Mouse (Mus musculus): ENCODE measurements around the gene Fbxo44.
"Not testable (repeated sequence)": the region's sequence is repeated elsewhere in the genome, so short reads cannot be mapped to it uniquely, and the experiment has no call there.

The Fbxo44 gene

DNA sequence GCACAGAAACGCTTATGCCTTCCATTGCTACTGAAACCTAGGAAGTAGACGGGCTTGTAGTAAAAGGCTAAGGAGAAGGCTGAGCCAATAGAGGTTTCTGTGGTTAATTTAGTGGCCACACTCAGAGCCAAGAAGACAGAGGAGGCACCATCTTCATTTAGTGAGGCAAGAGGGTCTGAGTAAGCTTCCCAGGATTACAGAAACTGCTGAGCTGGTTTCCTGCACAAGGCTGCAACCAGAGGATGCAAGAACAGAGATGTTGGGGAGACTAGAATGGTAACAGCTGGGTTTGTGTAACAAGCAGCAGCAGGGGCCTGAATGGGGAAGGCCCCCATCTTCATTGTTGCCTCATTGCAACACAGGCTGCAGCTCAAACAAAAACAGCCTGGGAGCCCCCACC lies 31.6 kb downstream of the Fbxo44 start:
- DNase-seq (ENCODE audit: low read depth, low spot score) = no peak
- H3K36me3 ChIP-seq (ENCODE audit: control insufficient read depth, insufficient read depth, low read length, poor library complexity, severe bottlenecking) = no peaks in the 10 kb centered on the region
- H3K27me3 ChIP-seq (ENCODE audit: control insufficient read depth, insufficient read depth, low read length, poor library complexity, severe bottlenecking) = no peaks in the 10 kb centered on the region

DNA sequence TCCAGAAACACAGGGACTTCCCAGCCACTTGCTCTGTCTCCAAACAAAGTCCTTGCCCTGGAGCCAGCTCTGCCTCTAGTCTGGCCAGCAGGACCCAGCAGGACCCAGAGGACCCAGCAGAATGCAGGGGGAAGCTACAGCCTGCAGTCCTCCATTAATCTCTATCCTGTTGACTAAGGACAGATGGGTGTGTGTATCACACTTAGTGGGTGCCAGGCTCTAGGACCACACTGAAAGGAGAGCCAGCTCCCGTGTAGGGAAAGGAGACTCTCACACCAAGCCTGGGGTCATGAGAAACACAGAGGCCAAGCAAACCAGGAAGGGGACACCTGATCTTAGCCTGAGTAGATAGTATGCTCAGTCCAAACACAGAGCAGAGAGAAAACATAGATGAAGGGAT lies 32.0 kb downstream of the Fbxo44 start:
- Histone ChIP-seq H3K36me3 (ENCODE audit: control insufficient read depth, insufficient read depth, low read length, poor library complexity, severe bottlenecking) (no peaks in the 10 kb centered on the region), H3K27me3 (ENCODE audit: control insufficient read depth, insufficient read depth, low read length, poor library complexity, severe bottlenecking) (no peaks in the 10 kb centered on the region)
- DNase-seq (ENCODE audit: low read depth, low spot score) = no peak

DNA sequence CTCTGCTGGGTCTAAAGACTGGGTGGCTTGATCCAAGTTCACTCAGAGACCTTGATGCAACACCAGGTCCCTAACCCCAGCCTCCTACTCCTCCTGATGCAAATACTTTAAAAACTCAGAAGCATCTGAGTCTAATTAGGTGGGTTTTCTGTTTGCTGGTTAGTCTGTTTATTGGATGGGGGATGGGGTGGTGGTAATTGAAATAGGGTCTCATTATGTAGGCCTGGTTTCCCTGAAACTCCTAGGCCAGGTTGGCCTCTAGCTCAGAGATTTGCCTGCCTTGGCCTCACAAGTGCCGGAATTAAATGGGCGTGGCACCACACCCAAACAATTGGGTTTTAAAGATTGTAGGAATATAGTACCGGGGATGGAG lies 37.6 kb downstream of the Fbxo44 start:
- Histone ChIP-seq H3K36me3 (ENCODE audit: control insufficient read depth, insufficient read depth, low read length, poor library complexity, severe bottlenecking) (no peaks in the 10 kb centered on the region), H3K27me3 (ENCODE audit: control insufficient read depth, insufficient read depth, low read length, poor library complexity, severe bottlenecking) (no peaks in the 10 kb centered on the region)
- DNase-seq (ENCODE audit: low read depth, low spot score) = no peak

DNA sequence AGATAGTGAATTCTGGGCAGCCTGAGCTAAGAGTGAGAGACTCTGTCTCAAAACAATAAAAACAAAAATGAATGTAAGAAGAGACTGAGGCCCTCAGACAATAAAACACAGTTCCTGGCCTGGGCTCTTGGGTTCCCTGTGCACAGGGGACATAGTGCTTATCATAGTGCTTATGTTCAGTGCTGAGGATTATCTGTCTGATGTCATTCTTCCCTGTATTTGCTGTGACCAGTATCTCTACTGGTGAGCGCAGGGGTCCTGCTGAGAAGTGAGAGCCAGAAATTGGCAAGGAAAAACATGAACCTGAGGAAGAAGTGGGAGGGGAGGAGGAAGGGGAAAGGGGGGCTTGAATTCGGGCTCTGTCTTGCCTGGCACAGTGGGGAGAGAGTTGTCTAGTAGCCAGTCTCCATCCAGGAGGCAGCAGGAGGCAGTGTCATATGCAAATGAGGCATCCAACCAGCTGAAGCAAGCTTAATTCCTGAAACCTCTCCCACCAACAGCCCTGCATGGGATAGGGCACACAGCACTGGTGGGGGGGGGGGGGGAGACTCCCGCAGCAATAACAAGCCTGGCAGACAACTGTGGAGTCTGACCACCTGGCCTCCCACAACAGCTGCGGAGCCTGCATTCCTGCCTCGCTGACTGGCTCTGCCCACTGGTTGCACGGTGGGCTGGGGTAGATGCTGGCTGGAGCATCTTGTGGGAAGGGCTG lies 38.1 kb downstream of the Fbxo44 start:
- no peaks in the 10 kb centered on the region for H3K36me3 ChIP-seq (ENCODE audit: control insufficient read depth, insufficient read depth, low read length, poor library complexity, severe bottlenecking)
- no peaks in the 10 kb centered on the region for H3K27me3 ChIP-seq (ENCODE audit: control insufficient read depth, insufficient read depth, low read length, poor library complexity, severe bottlenecking)
- DNase-seq (ENCODE audit: low read depth, low spot score) = no peak

DNA sequence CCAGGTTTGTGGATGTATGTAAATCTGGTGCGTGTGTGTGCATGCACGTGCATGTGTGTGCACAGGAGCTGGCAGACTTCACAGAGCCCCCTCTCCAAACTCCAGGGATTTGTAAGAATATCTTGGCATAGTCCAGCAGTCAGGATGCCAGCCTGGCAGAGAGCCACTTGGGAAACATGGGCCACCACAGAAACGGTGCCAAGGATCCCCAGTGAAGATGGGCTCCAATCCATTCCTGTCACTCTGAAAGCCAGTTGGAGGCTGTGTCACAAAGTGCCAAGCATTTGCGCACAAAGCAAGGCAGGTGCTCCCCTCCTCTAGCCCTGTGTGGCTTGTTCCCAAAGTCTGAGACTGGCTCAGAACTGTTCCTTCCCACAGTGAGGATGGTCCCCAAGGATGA lies 38.9 kb downstream of the Fbxo44 start:
- DNase-seq (ENCODE audit: low read depth, low spot score) = no peak
- H3K36me3 ChIP-seq (ENCODE audit: control insufficient read depth, insufficient read depth, low read length, poor library complexity, severe bottlenecking) = no peaks in the 10 kb centered on the region
- no peaks in the 10 kb centered on the region for H3K27me3 ChIP-seq (ENCODE audit: control insufficient read depth, insufficient read depth, low read length, poor library complexity, severe bottlenecking)

DNA sequence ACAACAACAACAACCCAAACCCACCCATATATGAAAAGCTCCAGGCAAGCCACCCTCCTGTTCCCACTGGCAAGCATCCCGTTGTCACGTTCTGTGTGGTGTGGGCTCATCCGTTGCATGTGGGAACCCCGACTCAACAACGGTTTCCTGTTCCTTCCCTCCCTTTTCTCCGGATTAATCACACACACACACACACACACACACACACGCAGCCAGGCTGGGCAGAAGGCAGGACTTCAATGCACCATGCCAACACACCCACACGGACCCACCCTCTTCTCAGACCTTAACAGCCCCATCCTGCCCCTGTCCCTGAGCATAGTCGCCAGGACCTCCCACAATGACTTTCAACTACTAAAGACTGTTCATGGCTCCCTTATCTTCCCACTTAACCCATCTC lies 39.7 kb downstream of the Fbxo44 start:
- no peak for DNase-seq (ENCODE audit: low read depth, low spot score)
- H3K27me3 ChIP-seq (ENCODE audit: control insufficient read depth, insufficient read depth, low read length, poor library complexity, severe bottlenecking) = no peaks in the 10 kb centered on the region; the same call in 1 of the 2 replicates
- no peaks in the 10 kb centered on the region for H3K36me3 ChIP-seq (ENCODE audit: control insufficient read depth, insufficient read depth, low read length, poor library complexity, severe bottlenecking)

DNA sequence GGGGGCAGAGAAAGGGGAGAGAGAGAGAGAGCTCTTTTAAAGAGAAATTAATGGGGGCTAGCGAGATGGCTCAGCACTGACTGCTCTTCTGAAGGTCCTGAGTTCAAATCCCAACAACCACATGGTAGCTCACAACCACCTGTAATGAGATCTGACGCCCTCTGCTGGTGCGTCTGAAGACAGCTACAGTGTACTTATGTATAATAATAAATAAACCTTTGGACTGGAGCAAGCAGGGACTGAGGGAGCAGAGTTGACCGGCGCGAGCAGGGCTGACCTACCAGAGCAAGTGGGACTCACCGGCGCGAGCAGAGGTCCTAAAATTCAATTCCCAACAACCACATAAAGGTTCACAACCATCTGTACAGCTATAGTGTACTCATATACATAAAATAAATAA lies 40.7 kb downstream of the Fbxo44 start:
- not testable (repeated sequence) for H3K27me3 ChIP-seq (ENCODE audit: control insufficient read depth, insufficient read depth, low read length, poor library complexity, severe bottlenecking); DNase-seq (ENCODE audit: low read depth, low spot score); H3K36me3 ChIP-seq (ENCODE audit: control insufficient read depth, insufficient read depth, low read length, poor library complexity, severe bottlenecking)

DNA sequence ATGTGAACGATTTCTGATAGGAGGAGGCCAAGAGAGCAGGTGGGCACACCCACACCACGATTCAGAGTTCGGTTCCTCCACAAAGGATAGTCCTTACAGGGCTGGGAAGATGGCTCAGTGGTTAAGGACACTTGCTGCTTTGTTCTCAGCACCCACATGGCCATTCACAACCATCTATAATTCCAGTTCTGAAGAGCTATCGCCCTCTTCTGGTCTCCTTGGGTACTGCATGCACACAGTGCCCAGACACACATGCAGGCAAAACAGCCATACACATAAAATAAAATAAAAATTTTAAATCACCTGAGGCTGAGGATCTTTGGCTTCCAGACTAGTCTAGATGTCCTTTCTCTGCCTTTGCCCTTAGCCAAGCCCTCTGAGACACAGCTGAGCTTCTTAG lies 42.9 kb downstream of the Fbxo44 start:
- peak; percentile 34 for DNase-seq (ENCODE audit: low read depth, low spot score)
- Histone ChIP-seq H3K27me3 (ENCODE audit: control insufficient read depth, insufficient read depth, low read length, poor library complexity, severe bottlenecking) (no peaks in the 10 kb centered on the region; the same call in 1 of the 2 replicates), H3K36me3 (ENCODE audit: control insufficient read depth, insufficient read depth, low read length, poor library complexity, severe bottlenecking) (no peaks in the 10 kb centered on the region)

DNA sequence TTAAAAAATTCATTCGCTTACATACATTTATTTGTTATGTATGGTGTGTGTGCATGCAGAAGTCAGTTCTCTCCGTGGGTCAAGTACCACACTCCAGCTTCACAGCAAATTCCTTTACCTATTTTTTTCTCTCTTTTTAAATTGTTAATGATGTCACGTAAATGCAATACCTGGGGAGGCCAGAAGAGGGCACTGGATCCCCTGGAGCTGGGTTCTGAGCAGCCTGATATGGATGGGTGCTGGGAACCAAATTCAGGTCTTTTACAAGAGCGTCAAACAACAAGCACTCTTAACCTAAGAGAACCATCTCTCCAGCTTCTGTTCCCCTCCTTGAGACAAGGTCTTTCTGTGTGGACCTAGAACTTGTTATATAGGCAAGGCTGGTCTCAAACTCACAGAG lies 43.6 kb downstream of the Fbxo44 start:
- H3K27me3 ChIP-seq (ENCODE audit: control insufficient read depth, insufficient read depth, low read length, poor library complexity, severe bottlenecking) = no peaks in the 10 kb centered on the region; the same call in 1 of the 2 replicates
- peak; percentile 36 for DNase-seq (ENCODE audit: low read depth, low spot score)

DNA sequence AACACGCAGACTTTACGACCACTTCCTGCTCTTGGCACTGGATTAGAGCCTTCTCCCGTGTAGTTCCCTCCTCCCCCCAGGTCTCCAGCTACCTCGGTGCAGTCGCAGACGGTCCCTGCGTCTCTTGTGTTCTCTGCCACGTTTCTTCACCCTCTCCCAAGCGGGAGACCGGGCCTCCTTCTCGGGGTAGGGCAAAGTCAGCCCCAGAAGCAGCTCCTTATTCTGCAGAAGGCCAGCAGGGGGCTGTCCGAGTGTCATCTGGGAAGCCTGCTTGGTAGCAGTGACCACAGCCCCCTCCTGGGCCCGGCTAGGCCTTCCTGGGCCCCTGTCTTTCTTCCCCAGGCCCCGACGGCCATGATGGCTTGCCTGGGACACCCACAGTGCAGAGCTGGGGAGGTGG lies 44.8 kb downstream of the Fbxo44 start:
- peak; percentile 61 for DNase-seq (ENCODE audit: low read depth, low spot score)
- Histone ChIP-seq H3K27me3 (ENCODE audit: control insufficient read depth, insufficient read depth, low read length, poor library complexity, severe bottlenecking) (no peaks in the 10 kb centered on the region; the same call in 1 of the 2 replicates), H3K36me3 (ENCODE audit: control insufficient read depth, insufficient read depth, low read length, poor library complexity, severe bottlenecking) (no peaks in the 10 kb centered on the region)

More for the DNA sequence above, 43.6 kb downstream of the Fbxo44 start:
- no peaks in the 10 kb centered on the region for H3K36me3 ChIP-seq (ENCODE audit: control insufficient read depth, insufficient read depth, low read length, poor library complexity, severe bottlenecking)

DNA sequence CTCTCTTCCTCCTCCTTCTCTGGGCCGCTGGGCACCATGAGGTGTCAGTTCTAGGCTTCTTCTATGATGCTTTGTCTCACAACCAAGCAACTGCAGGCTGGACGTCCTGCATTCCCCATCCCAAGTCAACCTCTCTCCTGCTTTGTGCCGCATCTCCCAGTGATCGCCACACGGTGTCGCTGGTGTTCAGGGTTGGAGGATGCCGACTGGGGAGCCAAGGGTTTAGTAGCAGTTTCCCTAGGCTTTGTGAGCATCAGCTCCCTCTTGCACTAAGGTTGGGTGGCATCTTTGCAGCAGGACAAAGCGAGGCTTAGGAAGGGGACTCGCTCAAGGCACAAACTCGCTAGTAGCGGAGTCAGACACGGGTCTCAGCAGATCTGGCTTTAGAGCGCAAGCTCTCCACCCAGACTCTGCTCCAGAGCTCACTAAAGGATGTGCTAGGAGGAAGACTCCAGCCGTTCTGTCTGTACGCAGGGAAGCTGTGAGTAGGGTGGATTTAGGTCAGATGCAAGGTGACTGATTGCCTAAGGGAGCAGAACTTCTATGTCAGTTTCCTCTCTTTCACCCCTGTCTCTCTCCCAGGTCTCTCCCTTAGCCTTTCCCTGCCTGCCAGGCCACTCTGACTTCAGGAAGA lies 45.4 kb downstream of the Fbxo44 start:
- DNase-seq (ENCODE audit: low read depth, low spot score) = peak; percentile 87
- Histone ChIP-seq H3K27me3 (ENCODE audit: control insufficient read depth, insufficient read depth, low read length, poor library complexity, severe bottlenecking) (no peaks in the 10 kb centered on the region; the same call in 1 of the 2 replicates), H3K36me3 (ENCODE audit: control insufficient read depth, insufficient read depth, low read length, poor library complexity, severe bottlenecking) (no peaks in the 10 kb centered on the region)

DNA sequence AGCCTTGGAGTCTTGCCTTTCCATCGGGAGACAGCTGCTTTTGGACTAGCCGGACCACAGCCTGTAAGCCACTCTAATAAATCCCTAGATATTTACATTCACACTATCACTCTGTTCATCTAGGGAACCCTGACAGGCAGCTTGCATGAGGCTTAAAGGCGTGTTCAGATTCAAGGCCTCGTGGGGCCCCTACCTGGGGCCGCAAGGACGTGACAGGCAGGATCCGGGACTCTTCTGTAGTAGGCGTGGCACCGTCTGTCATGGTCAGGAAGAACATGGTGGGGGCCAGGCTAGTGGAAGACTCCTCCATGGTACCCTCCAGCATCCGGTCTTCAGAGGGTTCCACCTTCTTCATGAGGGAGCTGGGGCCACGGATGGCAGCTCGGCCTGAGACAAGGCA lies 47.8 kb downstream of the Fbxo44 start:
- H3K36me3 ChIP-seq (ENCODE audit: control insufficient read depth, insufficient read depth, low read length, poor library complexity, severe bottlenecking) = no peaks in the 10 kb centered on the region
- H3K27me3 ChIP-seq (ENCODE audit: control insufficient read depth, insufficient read depth, low read length, poor library complexity, severe bottlenecking) = no peaks in the 10 kb centered on the region; the same call in 1 of the 2 replicates
- no peak for DNase-seq (ENCODE audit: low read depth, low spot score)

DNA sequence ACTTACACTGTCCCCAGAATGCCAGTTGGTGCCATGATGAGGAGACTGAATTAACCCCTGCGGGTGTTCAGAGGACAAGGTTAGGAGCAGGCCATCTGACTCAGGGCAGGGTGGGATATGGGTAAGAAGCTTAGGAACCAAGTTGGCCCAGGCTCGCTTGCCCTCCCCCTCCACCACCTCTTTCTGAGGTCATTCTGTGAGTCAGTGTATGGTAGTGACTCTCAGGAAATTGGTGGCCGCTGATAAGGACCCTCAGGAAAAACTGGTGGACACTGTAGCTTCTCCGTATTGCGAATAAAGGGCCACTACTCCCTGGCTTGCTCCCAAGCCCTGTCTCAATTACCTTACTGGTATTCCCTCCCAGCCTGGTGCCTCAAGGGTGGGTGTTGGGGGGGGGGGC lies 51.1 kb downstream of the Fbxo44 start:
- Histone ChIP-seq H3K27me3 (ENCODE audit: control insufficient read depth, insufficient read depth, low read length, poor library complexity, severe bottlenecking) (no peaks in the 10 kb centered on the region), H3K36me3 (ENCODE audit: control insufficient read depth, insufficient read depth, low read length, poor library complexity, severe bottlenecking) (no peaks in the 10 kb centered on the region)
- DNase-seq (ENCODE audit: low read depth, low spot score) = no peak

DNA sequence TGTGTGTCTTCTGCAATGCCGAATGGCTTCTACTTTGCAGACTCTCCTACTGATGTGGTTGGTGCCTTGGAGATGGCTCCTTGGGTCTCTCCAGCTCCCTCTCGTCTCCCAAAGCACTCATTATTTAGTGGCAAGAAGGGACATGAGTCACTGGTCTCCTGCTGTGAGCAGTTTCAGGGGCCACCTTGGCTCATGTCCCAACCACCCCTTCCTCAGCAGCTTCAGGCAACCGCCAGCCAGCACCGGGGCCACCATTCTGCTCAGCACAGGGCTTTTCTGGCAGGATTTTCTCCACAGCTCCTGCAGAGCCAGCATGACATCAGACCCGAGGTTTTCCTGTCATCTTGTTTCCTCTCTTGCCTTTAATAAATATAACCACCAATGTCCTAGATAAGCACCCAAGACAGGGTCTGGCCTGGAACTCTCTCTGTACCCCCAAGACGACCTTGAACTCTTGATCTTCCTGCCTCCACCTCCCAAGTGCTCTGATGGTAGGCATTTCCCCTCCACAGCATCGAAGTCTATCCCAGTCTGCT lies 51.6 kb downstream of the Fbxo44 start:
- DNase-seq (ENCODE audit: low read depth, low spot score) = no peak
- Histone ChIP-seq H3K27me3 (ENCODE audit: control insufficient read depth, insufficient read depth, low read length, poor library complexity, severe bottlenecking) (no peaks in the 10 kb centered on the region), H3K36me3 (ENCODE audit: control insufficient read depth, insufficient read depth, low read length, poor library complexity, severe bottlenecking) (no peaks in the 10 kb centered on the region)

DNA sequence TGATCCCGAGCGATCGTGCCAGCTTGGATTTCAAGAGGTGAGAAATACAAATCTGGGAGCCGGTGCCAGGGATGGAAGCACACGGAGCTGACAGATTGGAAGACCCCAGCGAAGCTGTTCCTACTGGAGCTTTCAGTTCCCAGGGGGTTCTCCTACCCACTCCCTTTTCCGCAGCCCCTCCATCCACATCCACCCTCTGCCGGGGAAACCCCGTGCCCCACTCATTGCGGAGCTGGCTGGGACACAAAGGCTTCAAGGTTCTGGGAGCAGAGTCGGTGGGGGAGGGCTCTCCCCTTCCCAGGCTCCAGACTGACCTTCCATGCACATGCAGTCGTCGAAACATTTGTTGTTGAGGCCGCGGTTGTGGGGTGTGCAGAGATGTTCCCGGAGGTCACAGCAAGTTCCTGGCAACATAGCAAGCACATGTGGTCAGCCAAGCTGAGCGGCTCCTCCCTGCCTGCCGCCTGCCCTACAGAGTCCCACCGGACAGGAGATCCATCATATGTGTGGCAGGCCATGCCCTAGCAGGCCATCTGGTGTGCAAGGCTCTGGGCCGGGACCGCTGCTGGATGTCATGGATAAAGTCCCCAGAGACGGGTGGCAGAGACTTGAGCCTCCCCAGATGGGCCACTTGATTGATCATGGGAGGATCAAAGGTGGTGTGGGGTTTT lies 52.5 kb downstream of the Fbxo44 start:
- no peak for DNase-seq (ENCODE audit: low read depth, low spot score)
- H3K27me3 ChIP-seq (ENCODE audit: control insufficient read depth, insufficient read depth, low read length, poor library complexity, severe bottlenecking) = no peaks in the 10 kb centered on the region
- H3K36me3 ChIP-seq (ENCODE audit: control insufficient read depth, insufficient read depth, low read length, poor library complexity, severe bottlenecking) = no peaks in the 10 kb centered on the region

All from splenic B cell, adult 2 months (primary cell).